Mouse (Mus musculus) hindbrain, embryonic 10.5 days (tissue): Measurements from ENCODE around the gene Gpbp1l1. TPM values are rescaled to one million over a fixed set of nuclear protein-coding genes. Genes with fewer than 3 reads are reported as not detected.

Experiments
- DNase-seq: peaks from one replicate; pipeline ENCODE4 v3.0.0-alpha.2; 2017; ENCODE audit warnings: low spot score
- H3K27ac ChIP-seq: fragments of 300-500 bp; sonication (generic); 2 replicates; pipeline ENCODE4 v1.5.1; 2016; ENCODE audit warnings: mild to moderate bottlenecking, moderate library complexity
- H3K27me3 ChIP-seq: fragments of 300-500 bp; sonication (generic); 2 replicates; pipeline ENCODE4 v1.6.1; 2016; ENCODE audit warnings: mild to moderate bottlenecking; ENCODE audit not compliant: poor library complexity, insufficient read depth, severe bottlenecking
- H3K36me3 ChIP-seq: fragments of 300-500 bp; sonication (generic); 2 replicates; pipeline ENCODE4 v1.6.1; 2016; ENCODE audit warnings: mild to moderate bottlenecking, moderate library complexity
- H3K4me1 ChIP-seq: fragments of 300-500 bp; sonication (generic); replicated peaks from 2 replicates; pipeline ENCODE4 v1.6.1; 2016; ENCODE audit warnings: mild to moderate bottlenecking
- H3K4me3 ChIP-seq: fragments of 300-500 bp; sonication (generic); 2 replicates; pipeline ENCODE4 v1.5.1; 2016; ENCODE audit warnings: mild to moderate bottlenecking, moderate library complexity
- H3K9me3 ChIP-seq: fragments of 300-500 bp; sonication (generic); 2 replicates; pipeline ENCODE4 v1.6.1; 2016; ENCODE audit warnings: mild to moderate bottlenecking, moderate library complexity
- WGBS: fragments of 180-500 bp; shearing (Covaris S2); methylation state at CpG from one replicate; pipeline ENCODE4 v1.1.7; 2016; 5-methylcytosine and 5-hydroxymethylcytosine counted together
- polyA plus RNA-seq: library from polyadenylated mRNA; unstranded; fragments of >200 nt; fragmentation: Nextera tagmentation; extraction: Ambion mirVana; gene quantifications from 2 replicates; pipeline ENCODE4 v1.2.1, GENCODE M21; 2016

Gene Gpbp1l1
- polyA plus RNA-seq = 21.4 and 27.8 TPM in 2 replicates

- WGBS = under 1% methylated on average over 78 of the region's 78 CpGs
Measured at GRCm38 (mm10) chr4:116557306-116558121, at the start of gene Gpbp1l1. TSS of gene Gpbp1l1 (plus strand) at chr4:116557658.

GRCm38 (mm10) chr4:116531109-116531508, 26.3 kb upstream of the Gpbp1l1 start:
- WGBS = 66% methylated on average over 2 of the region's 2 CpGs
- Histone ChIP-seq H3K36me3 (peaks cover 37% of the 10 kb centered on the region), H3K27ac (no peak overlapping the region), H3K9me3 (no peaks in the 10 kb centered on the region), H3K4me3 (no peak overlapping the region), H3K4me1 (no peaks in the 10 kb centered on the region), H3K27me3 (no peaks in the 10 kb centered on the region)
- DNase-seq = no peak

More at GRCm38 (mm10) chr4:116557306-116558121, at the start of gene Gpbp1l1:
- H3K4me3 ChIP-seq = peak within 1 kb of the TSS; percentile 82
- H3K4me1 ChIP-seq = peaks cover 24% of the 10 kb centered on the region
- H3K9me3 ChIP-seq = no peaks in the 10 kb centered on the region
- peaks cover 38% of the 10 kb centered on the region for H3K36me3 ChIP-seq
- H3K27ac ChIP-seq = peak within 1 kb of the TSS; percentile 95
- peak; percentile 98 for DNase-seq
- H3K27me3 ChIP-seq = no peaks in the 10 kb centered on the region

GRCm38 (mm10) chr4:116536351-116536750, 21.1 kb upstream of the Gpbp1l1 start:
- peaks cover 35% of the 10 kb centered on the region for H3K36me3 ChIP-seq
- DNase-seq = no peak
- H3K27ac ChIP-seq = no peak overlapping the region
- no peaks in the 10 kb centered on the region for H3K27me3 ChIP-seq
- no peak overlapping the region for H3K4me3 ChIP-seq
- no peaks in the 10 kb centered on the region for H3K4me1 ChIP-seq
- H3K9me3 ChIP-seq = no peaks in the 10 kb centered on the region

- H3K9me3 ChIP-seq = no peaks in the 10 kb centered on the region
- H3K4me1 ChIP-seq = no peaks in the 10 kb centered on the region
- H3K27me3 ChIP-seq = no peaks in the 10 kb centered on the region
- 92% methylated on average over 3 of the region's 3 CpGs for WGBS
- no peak overlapping the region for H3K4me3 ChIP-seq
- no peak overlapping the region for H3K27ac ChIP-seq
- H3K36me3 ChIP-seq = peaks cover 29% of the 10 kb centered on the region
- no peak for DNase-seq
Measured at GRCm38 (mm10) chr4:116537737-116538136, 19.7 kb upstream of the Gpbp1l1 start.

GRCm38 (mm10) chr4:116550432-116550831, 7.0 kb upstream of the Gpbp1l1 start:
- WGBS = 95% methylated on average over 1 of the region's 1 CpGs
- Histone ChIP-seq H3K27me3 (no peaks in the 10 kb centered on the region), H3K4me3 (no peak overlapping the region), H3K9me3 (no peaks in the 10 kb centered on the region), H3K36me3 (peaks cover 21% of the 10 kb centered on the region), H3K4me1 (peaks cover 4% of the 10 kb centered on the region; the same call in 1 of the 2 replicates), H3K27ac (no peak overlapping the region)
- DNase-seq = no peak

GRCm38 (mm10) chr4:116553035-116553434, 4.4 kb upstream of the Gpbp1l1 start:
- no peak for DNase-seq
- H3K9me3 ChIP-seq = no peaks in the 10 kb centered on the region
- H3K36me3 ChIP-seq = peaks cover 21% of the 10 kb centered on the region
- peaks cover 11% of the 10 kb centered on the region for H3K4me1 ChIP-seq
- H3K27me3 ChIP-seq = no peaks in the 10 kb centered on the region
- no peak overlapping the region for H3K4me3 ChIP-seq
- no peak overlapping the region for H3K27ac ChIP-seq
- WGBS = 89% methylated on average over 3 of the region's 3 CpGs

GRCm38 (mm10) chr4:116555413-116556300, 1.8 kb upstream of the Gpbp1l1 start, which contains the start of gene Tmem69:
TSS of gene Tmem69 (minus strand) at chr4:116555936.
- WGBS = 5% methylated on average over 23 of the region's 23 CpGs
- H3K27ac ChIP-seq = peak within 1 kb of the TSS; percentile 95
- peak; percentile 79 for DNase-seq

GRCm38 (mm10) chr4:116556561-116557305, 725 bp upstream of the Gpbp1l1 start:
- no peaks in the 10 kb centered on the region for H3K27me3 ChIP-seq
- peak overlapping the region; percentile 95 for H3K27ac ChIP-seq
- no peaks in the 10 kb centered on the region for H3K9me3 ChIP-seq
- H3K36me3 ChIP-seq = peaks cover 35% of the 10 kb centered on the region
- H3K4me1 ChIP-seq = peaks cover 24% of the 10 kb centered on the region
- WGBS = under 1% methylated on average over 28 of the region's 28 CpGs
- peak overlapping the region; percentile 82 for H3K4me3 ChIP-seq
- DNase-seq = peak; percentile 91

More at GRCm38 (mm10) chr4:116555413-116556300, 1.8 kb upstream of the Gpbp1l1 start, which contains the start of gene Tmem69:
- peak within 1 kb of the TSS; percentile 82 for H3K4me3 ChIP-seq
- H3K4me1 ChIP-seq = peaks cover 24% of the 10 kb centered on the region
- peaks cover 26% of the 10 kb centered on the region for H3K36me3 ChIP-seq
- no peaks in the 10 kb centered on the region for H3K27me3 ChIP-seq
- H3K9me3 ChIP-seq = no peaks in the 10 kb centered on the region

GRCm38 (mm10) chr4:116558151-116558882, 859 bp downstream of the Gpbp1l1 start:
- Histone ChIP-seq H3K9me3 (no peaks in the 10 kb centered on the region), H3K36me3 (peaks cover 36% of the 10 kb centered on the region), H3K4me1 (peaks cover 24% of the 10 kb centered on the region), H3K4me3 (peak overlapping the region; percentile 82), H3K27me3 (no peaks in the 10 kb centered on the region), H3K27ac (peak overlapping the region; percentile 95)
- no peak for DNase-seq
- 7% methylated on average over 15 of the region's 15 CpGs for WGBS

- WGBS = 80% methylated on average over 8 of the region's 8 CpGs
- H3K36me3 ChIP-seq = peaks cover 63% of the 10 kb centered on the region
Measured at GRCm38 (mm10) chr4:116595793-116596192, 38.3 kb downstream of the Gpbp1l1 start.

GRCm38 (mm10) chr4:116596379-116596778, 38.9 kb downstream of the Gpbp1l1 start, which contains the start of gene Ccdc17:
TSS of gene Ccdc17 (plus strand) at chr4:116596654.
- Histone ChIP-seq H3K4me1 (peaks cover 25% of the 10 kb centered on the region), H3K27ac (peak within 1 kb of the TSS; percentile 84), H3K9me3 (no peaks in the 10 kb centered on the region), H3K36me3 (peaks cover 63% of the 10 kb centered on the region), H3K4me3 (peak within 1 kb of the TSS; percentile 74), H3K27me3 (no peaks in the 10 kb centered on the region)
- DNase-seq = no peak
- 28% methylated on average over 5 of the region's 5 CpGs for WGBS

More at GRCm38 (mm10) chr4:116595793-116596192, 38.3 kb downstream of the Gpbp1l1 start:
- H3K4me3 ChIP-seq = no peak overlapping the region
- H3K4me1 ChIP-seq = peaks cover 25% of the 10 kb centered on the region
- no peak overlapping the region for H3K27ac ChIP-seq
- DNase-seq = no peak
- no peaks in the 10 kb centered on the region for H3K27me3 ChIP-seq
- H3K9me3 ChIP-seq = no peaks in the 10 kb centered on the region
